Mouse (Mus musculus) C2C12 (cell line): ENCODE measurements around the gene Slc35f4. TPM values are rescaled to one million over a fixed set of nuclear protein-coding genes. Genes with fewer than 3 reads are reported as not detected.

Experiments used
- H3K27me3 ChIP-seq: one replicate; pipeline ENCODE4 v1.6.1; 2011; ENCODE audit not compliant: control insufficient read depth, insufficient read depth, insufficient read length
- H3K36me3 ChIP-seq: one replicate; pipeline ENCODE4 v1.6.1; 2011; ENCODE audit not compliant: control insufficient read depth, insufficient read depth
- H3K4me3 ChIP-seq: one replicate; pipeline ENCODE4 v1.5.1; 2011; ENCODE audit warnings: mild to moderate bottlenecking, control low read depth; ENCODE audit not compliant: poor library complexity, insufficient read depth, severe bottlenecking
- H3K79me2 ChIP-seq: one replicate; pipeline ENCODE4 v1.6.1; 2011; ENCODE audit not compliant: control insufficient read depth, insufficient read depth
- H3K79me3 ChIP-seq: one replicate; pipeline ENCODE4 v1.6.1; 2011; ENCODE audit warnings: low read depth, control low read depth
- H3ac ChIP-seq: one replicate; pipeline ENCODE3; 2011; ENCODE audit warnings: low read depth; ENCODE audit not compliant: control insufficient read depth, insufficient read length
- CEBPB ChIP-seq: IDR thresholded peaks from one replicate; pipeline ENCODE4 v1.6.1; 2011; ENCODE audit warnings: low read depth, mild to moderate bottlenecking, control low read depth, moderate library complexity
- CTCF ChIP-seq: IDR thresholded peaks from one replicate; pipeline ENCODE4 v1.5.1; 2011; ENCODE audit not compliant: control insufficient read depth, insufficient read depth, insufficient read length
- FOSL1 ChIP-seq: IDR thresholded peaks from one replicate; pipeline ENCODE4 v1.8.0; 2011; ENCODE audit warnings: mild to moderate bottlenecking, low read length; ENCODE audit not compliant: poor library complexity, insufficient read depth, severe bottlenecking
- MAX ChIP-seq: IDR thresholded peaks from one replicate; pipeline ENCODE4 v1.6.1; 2011; ENCODE audit warnings: mild to moderate bottlenecking, control low read depth
- MYOD1 ChIP-seq: IDR thresholded peaks from one replicate; pipeline ENCODE4 v1.6.1; 2011; ENCODE audit warnings: low read depth; ENCODE audit not compliant: control insufficient read depth, insufficient read length
- MYOG ChIP-seq: IDR thresholded peaks from one replicate; pipeline ENCODE4 v1.6.1; 2011; ENCODE audit not compliant: control insufficient read depth, insufficient read length; ENCODE audit errors: extremely low read depth
- USF1 ChIP-seq: IDR thresholded peaks from one replicate; pipeline ENCODE4 v1.6.1; 2011; ENCODE audit warnings: low read depth, mild to moderate bottlenecking, control low read depth, moderate library complexity
- polyA plus RNA-seq: library from polyadenylated mRNA; unstranded; fragments of >200 nt; fragmentation: generic; extraction: Trizol; gene quantifications from one replicate; pipeline ENCODE4 v1.2.1, GENCODE M21; 2012; ENCODE audit warnings: missing spikeins

Slc35f4 gene
- polyA plus RNA-seq, 1 experiment: not detected

DNA sequence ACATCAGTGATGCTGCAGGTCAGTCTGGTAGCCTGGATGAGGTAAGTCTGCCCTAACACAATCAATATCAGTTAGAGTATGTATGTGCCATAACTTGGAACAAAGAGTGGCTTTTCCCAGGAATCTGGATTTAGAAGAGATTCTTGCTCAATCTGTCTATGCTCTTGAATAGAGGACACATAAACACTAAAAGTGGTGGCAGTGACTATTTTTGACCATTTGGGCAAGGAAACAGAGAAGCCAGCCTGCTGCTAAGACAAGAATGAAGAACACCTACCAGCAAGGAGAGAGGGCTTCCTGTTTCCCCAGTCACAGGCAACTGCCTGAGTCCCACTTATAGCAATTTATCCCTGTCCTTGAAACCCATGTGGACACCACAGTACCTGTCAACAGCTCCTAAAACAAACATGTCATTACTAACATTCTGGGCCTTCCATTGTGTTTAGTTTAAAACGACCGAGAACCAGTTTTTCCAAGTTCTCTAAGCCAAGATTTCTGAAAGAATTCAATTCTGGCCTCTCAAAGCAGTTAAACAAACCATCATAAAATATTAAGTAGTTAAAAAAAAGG is 10.7 kb downstream of the Slc35f4 start:
- no peak for TF ChIP-seq MAX
- no peak for TF ChIP-seq MYOG
- TF ChIP-seq USF1: no peak
- TF ChIP-seq FOSL1: no peak
- TF ChIP-seq MYOD1: no peak
- no peak for TF ChIP-seq CTCF
- no peak for TF ChIP-seq CEBPB
- Histone ChIP-seq H3K36me3 (no peaks in the 10 kb centered on the region), H3K27me3 (no peaks in the 10 kb centered on the region), H3K79me2 (no peaks in the 10 kb centered on the region), H3K79me3 (no peaks in the 10 kb centered on the region), H3K4me3 (no peak overlapping the region), H3ac (no peak overlapping the region)

DNA sequence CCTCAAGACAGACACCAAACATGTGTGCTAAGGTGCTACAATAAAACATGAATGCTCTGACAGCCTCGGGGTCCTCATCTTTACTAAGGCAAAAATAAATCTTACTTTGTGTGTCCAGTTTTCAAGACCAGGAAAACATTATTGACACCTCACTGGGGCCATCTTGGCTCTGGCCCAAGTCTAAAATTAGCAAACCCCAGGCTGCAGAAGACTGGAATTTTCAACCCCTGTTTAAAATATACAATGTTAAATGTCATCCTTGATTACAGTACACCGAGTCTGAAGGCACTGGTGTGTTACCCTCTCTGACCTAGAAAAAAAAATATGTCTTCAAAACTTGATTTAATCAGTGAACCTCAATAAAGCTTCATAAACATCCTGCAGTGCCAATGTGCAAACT is 11.7 kb downstream of the Slc35f4 start:
- Histone ChIP-seq H3K27me3 (no peaks in the 10 kb centered on the region), H3K4me3 (no peak overlapping the region), H3K36me3 (no peaks in the 10 kb centered on the region), H3ac (no peak overlapping the region), H3K79me2 (no peaks in the 10 kb centered on the region), H3K79me3 (no peaks in the 10 kb centered on the region)
- no peak for TF ChIP-seq MAX
- no peak for TF ChIP-seq MYOD1
- no peak for TF ChIP-seq CTCF
- TF ChIP-seq USF1: no peak
- no peak for TF ChIP-seq MYOG
- no peak for TF ChIP-seq CEBPB
- TF ChIP-seq FOSL1: no peak

DNA sequence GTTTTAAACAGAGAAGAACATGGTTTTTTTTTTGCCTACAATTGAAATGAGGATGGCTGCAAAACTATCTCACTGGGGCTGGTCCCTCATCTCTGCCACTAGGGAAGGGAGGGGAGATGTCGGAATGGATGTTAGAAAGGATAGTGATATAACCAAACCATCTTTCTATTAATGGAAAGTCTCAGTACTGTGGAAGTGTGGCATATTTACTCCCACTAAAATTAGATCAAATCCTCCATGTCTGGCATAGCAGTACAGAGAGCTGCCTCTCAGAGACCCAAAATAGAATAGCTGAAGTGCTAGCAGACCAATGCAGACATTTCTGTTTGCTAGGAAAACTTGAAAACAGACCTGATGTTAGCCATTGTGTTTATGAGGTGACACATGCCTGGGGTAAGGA is 30.7 kb downstream of the Slc35f4 start:
- TF ChIP-seq FOSL1 (no peak), MYOD1 (no peak)
- Histone ChIP-seq H3K79me3 (no peaks in the 10 kb centered on the region), H3ac (no peak overlapping the region), H3K36me3 (no peaks in the 10 kb centered on the region), H3K4me3 (no peak overlapping the region), H3K27me3 (no peaks in the 10 kb centered on the region), H3K79me2 (no peaks in the 10 kb centered on the region)

DNA sequence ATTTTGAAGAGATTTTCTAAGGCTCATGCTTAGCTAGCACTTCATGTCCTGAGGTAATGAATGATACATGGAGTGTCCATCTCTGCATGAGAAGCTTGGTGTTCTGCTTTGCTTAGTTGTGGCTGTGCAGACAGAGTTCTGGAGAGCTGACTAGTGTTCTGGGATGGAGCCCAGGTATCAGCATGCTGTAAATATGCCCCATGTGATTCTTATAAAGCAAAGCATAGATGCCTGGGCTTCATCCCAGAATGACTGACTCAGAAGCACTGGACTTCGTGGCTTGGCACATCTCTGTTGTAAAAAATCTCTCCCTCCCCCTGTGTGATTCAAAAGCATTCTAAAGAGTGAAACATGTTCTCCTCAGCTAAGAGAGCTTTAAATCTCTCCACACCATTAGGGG is 32.1 kb downstream of the Slc35f4 start:
- Histone ChIP-seq H3K79me2 (no peaks in the 10 kb centered on the region), H3K79me3 (no peaks in the 10 kb centered on the region), H3K36me3 (no peaks in the 10 kb centered on the region), H3K27me3 (no peaks in the 10 kb centered on the region), H3K4me3 (no peak overlapping the region), H3ac (no peak overlapping the region)
- TF ChIP-seq CEBPB: no peak
- no peak for TF ChIP-seq MAX
- no peak for TF ChIP-seq MYOG
- no peak for TF ChIP-seq FOSL1
- TF ChIP-seq CTCF: no peak
- no peak for TF ChIP-seq MYOD1

DNA sequence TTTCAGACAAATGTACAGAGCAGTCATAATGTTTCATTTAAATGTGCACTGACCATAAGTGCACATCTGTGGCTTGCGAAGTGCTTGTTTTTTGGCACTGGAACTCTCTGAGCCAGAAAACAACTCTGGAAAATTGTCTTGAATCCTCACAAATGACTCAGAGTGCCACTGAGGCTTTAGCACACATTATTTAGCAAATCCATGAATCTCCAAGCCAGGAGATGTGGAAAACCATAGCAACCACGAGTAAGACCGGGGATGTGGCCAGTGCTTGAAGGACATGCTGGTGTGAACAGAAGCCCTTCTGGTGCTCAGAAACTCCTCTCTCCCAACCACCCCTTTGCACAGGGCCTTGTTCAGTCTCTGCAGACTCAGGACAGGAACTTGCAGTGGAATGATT is 33.3 kb downstream of the Slc35f4 start:
- no peaks in the 10 kb centered on the region for H3K79me3 ChIP-seq
- H3K36me3 ChIP-seq: no peaks in the 10 kb centered on the region
- H3K27me3 ChIP-seq: no peaks in the 10 kb centered on the region
- H3K4me3 ChIP-seq: no peak overlapping the region
- TF ChIP-seq MAX: no peak
- TF ChIP-seq FOSL1: no peak
- no peak for TF ChIP-seq MYOG
- no peak for TF ChIP-seq USF1
- no peak for TF ChIP-seq CEBPB
- no peak for TF ChIP-seq MYOD1
- TF ChIP-seq CTCF: no peak
- no peaks in the 10 kb centered on the region for H3K79me2 ChIP-seq
- H3ac ChIP-seq: no peak overlapping the region

DNA sequence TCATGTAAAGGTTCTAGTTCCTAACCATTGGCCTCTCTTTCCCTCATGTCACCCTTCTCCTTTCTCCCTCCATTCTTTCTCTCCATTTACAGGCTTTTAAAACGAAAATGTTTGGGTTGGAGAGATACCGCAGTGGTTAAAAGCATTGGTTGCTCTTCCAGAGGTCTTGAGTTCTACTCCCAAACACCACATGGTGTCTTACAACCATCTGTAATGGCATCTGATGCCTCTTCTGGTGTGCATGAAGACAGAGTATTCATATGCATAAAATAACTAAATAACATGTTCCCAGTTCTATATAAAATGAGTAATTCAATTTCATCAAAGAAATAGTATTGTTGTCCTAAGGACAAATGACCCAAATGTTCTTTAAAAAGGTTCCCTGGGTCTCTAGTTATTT is 49.2 kb downstream of the Slc35f4 start:
- no peaks in the 10 kb centered on the region for H3K36me3 ChIP-seq
- H3K27me3 ChIP-seq: no peaks in the 10 kb centered on the region
- H3K79me3 ChIP-seq: no peaks in the 10 kb centered on the region
- H3K79me2 ChIP-seq: no peaks in the 10 kb centered on the region
- H3K4me3 ChIP-seq: no peak overlapping the region
- no peak for TF ChIP-seq CTCF
- H3ac ChIP-seq: no peak overlapping the region
